Mouse (Mus musculus) limb, embryonic 10.5 days (tissue): ENCODE data around the gene Ddb1. TPM values are rescaled to one million over a fixed set of nuclear protein-coding genes. Genes with fewer than 3 reads are reported as not detected.

Experiments used
- DNase-seq: peaks from one replicate; pipeline ENCODE4 v3.0.0-alpha.2; 2017; ENCODE audit warnings: low spot score
- H3K27ac ChIP-seq: fragments of 300-500 bp; sonication (generic); 2 replicates; pipeline ENCODE4 v1.5.1; 2016; ENCODE audit warnings: mild to moderate bottlenecking
- H3K27me3 ChIP-seq: fragments of 300-500 bp; sonication (generic); 2 replicates; pipeline ENCODE4 v1.6.1; 2016; ENCODE audit warnings: low read depth, mild to moderate bottlenecking; ENCODE audit not compliant: poor library complexity, severe bottlenecking
- H3K36me3 ChIP-seq: fragments of 300-500 bp; sonication (generic); 2 replicates; pipeline ENCODE4 v1.6.1; 2016; ENCODE audit warnings: mild to moderate bottlenecking, moderate library complexity
- H3K4me1 ChIP-seq: fragments of 300-500 bp; sonication (generic); 2 replicates; pipeline ENCODE4 v1.6.1; 2016
- H3K4me3 ChIP-seq: fragments of 300-500 bp; sonication (generic); 2 replicates; pipeline ENCODE4 v1.5.1; 2016; ENCODE audit warnings: mild to moderate bottlenecking, moderate library complexity
- H3K9me3 ChIP-seq: fragments of 300-500 bp; sonication (generic); replicated peaks from 2 replicates; pipeline ENCODE4 v1.6.1; 2016; ENCODE audit warnings: mild to moderate bottlenecking
- WGBS: fragments of 180-500 bp; shearing (Covaris S2); methylation state at CpG from one replicate; pipeline ENCODE4 v1.1.7; 2016; 5-methylcytosine and 5-hydroxymethylcytosine counted together
- polyA plus RNA-seq: library from polyadenylated mRNA; unstranded; fragments of >200 nt; fragmentation: Nextera tagmentation; extraction: Ambion mirVana; gene quantifications from 2 replicates; pipeline ENCODE4 v1.2.1, GENCODE M21; 2016

Ddb1 gene
- polyA plus RNA-seq, 1 experiment from 2014 or later = 508 TPM

- H3K4me3 ChIP-seq = no peak overlapping the region
- WGBS = 83% methylated on average over 3 of the region's 3 CpGs
- peaks cover 9% of the 10 kb centered on the region for H3K36me3 ChIP-seq
- H3K27me3 ChIP-seq = no peaks in the 10 kb centered on the region
- H3K27ac ChIP-seq = no peak overlapping the region
- no peak for DNase-seq
- H3K9me3 ChIP-seq = no peaks in the 10 kb centered on the region
- peaks cover 14% of the 10 kb centered on the region for H3K4me1 ChIP-seq
These were observed 25.0 kb upstream of the Ddb1 start for GRCm38 (mm10) chr19:10580102-10580501.

GRCm38 (mm10) chr19:10580761-10581160, 24.4 kb upstream of the Ddb1 start:
- Histone ChIP-seq H3K4me3 (no peak overlapping the region), H3K27me3 (no peaks in the 10 kb centered on the region), H3K27ac (no peak overlapping the region), H3K36me3 (peaks cover 8% of the 10 kb centered on the region), H3K9me3 (no peaks in the 10 kb centered on the region), H3K4me1 (peaks cover 14% of the 10 kb centered on the region)
- whole genome bisulfite sequencing = 86% methylated on average over 3 of the region's 3 CpGs
- no peak for DNase-seq

- H3K36me3 ChIP-seq = peaks cover 8% of the 10 kb centered on the region
- 88% methylated on average over 6 of the region's 6 CpGs for WGBS
- no peaks in the 10 kb centered on the region for H3K27me3 ChIP-seq
- no peaks in the 10 kb centered on the region for H3K9me3 ChIP-seq
- DNase-seq = no peak
- H3K4me3 ChIP-seq = no peak overlapping the region
- no peak overlapping the region for H3K27ac ChIP-seq
- peaks cover 8% of the 10 kb centered on the region; the same call in 1 of the 2 replicates for H3K4me1 ChIP-seq
These were observed 23.1 kb upstream of the Ddb1 start for GRCm38 (mm10) chr19:10581984-10582383.

GRCm38 (mm10) chr19:10583550-10584146, 21.5 kb upstream of the Ddb1 start:
- no peak for DNase-seq
- H3K4me1 ChIP-seq = no peaks in the 10 kb centered on the region
- no peaks in the 10 kb centered on the region for H3K27me3 ChIP-seq
- WGBS = 77% methylated on average over 7 of the region's 7 CpGs
- peaks cover 17% of the 10 kb centered on the region for H3K36me3 ChIP-seq
- H3K9me3 ChIP-seq = no peaks in the 10 kb centered on the region
- H3K4me3 ChIP-seq = no peak overlapping the region
- H3K27ac ChIP-seq = no peak overlapping the region

- no peak for DNase-seq
- Histone ChIP-seq H3K9me3 (no peaks in the 10 kb centered on the region), H3K4me1 (0 out of 2 replicates have a peak, but pooled peaks cover 2% of the 10 kb centered on the region), H3K27me3 (no peaks in the 10 kb centered on the region), H3K4me3 (no peak overlapping the region), H3K27ac (no peak overlapping the region), H3K36me3 (peaks cover 17% of the 10 kb centered on the region)
- 86% methylated on average over 8 of the region's 8 CpGs for WGBS
These were observed 20.0 kb upstream of the Ddb1 start for GRCm38 (mm10) chr19:10585112-10585511.

- Histone ChIP-seq H3K36me3 (peaks cover 27% of the 10 kb centered on the region), H3K9me3 (no peaks in the 10 kb centered on the region), H3K27ac (no peak overlapping the region), H3K27me3 (no peaks in the 10 kb centered on the region), H3K4me1 (0 out of 2 replicates have a peak, but pooled peaks cover 2% of the 10 kb centered on the region), H3K4me3 (no peak overlapping the region)
- DNase-seq = no peak
- 83% methylated on average over 8 of the region's 8 CpGs for WGBS
These were observed 17.9 kb upstream of the Ddb1 start for GRCm38 (mm10) chr19:10587231-10587630.

GRCm38 (mm10) chr19:10589127-10589857, 15.8 kb upstream of the Ddb1 start:
- Histone ChIP-seq H3K4me1 (0 out of 2 replicates have a peak, but pooled peaks cover 2% of the 10 kb centered on the region), H3K27ac (no peak overlapping the region), H3K9me3 (no peaks in the 10 kb centered on the region), H3K27me3 (no peaks in the 10 kb centered on the region), H3K36me3 (peaks cover 45% of the 10 kb centered on the region), H3K4me3 (no peak overlapping the region)
- WGBS = 81% methylated on average over 5 of the region's 5 CpGs
- no peak for DNase-seq

GRCm38 (mm10) chr19:10590301-10590700, 14.8 kb upstream of the Ddb1 start:
- DNase-seq = no peak

GRCm38 (mm10) chr19:10591659-10592377, 13.3 kb upstream of the Ddb1 start:
- H3K27ac ChIP-seq = no peak overlapping the region
- no peak overlapping the region for H3K4me3 ChIP-seq
- WGBS = 92% methylated on average over 6 of the region's 6 CpGs
- DNase-seq = no peak
- no peaks in the 10 kb centered on the region for H3K27me3 ChIP-seq
- H3K36me3 ChIP-seq = peaks cover 66% of the 10 kb centered on the region
- H3K9me3 ChIP-seq = no peaks in the 10 kb centered on the region
- H3K4me1 ChIP-seq = 0 out of 2 replicates have a peak, but pooled peaks cover 2% of the 10 kb centered on the region

More at GRCm38 (mm10) chr19:10590301-10590700, 14.8 kb upstream of the Ddb1 start:
- Histone ChIP-seq H3K27ac (no peak overlapping the region), H3K36me3 (peaks cover 50% of the 10 kb centered on the region), H3K9me3 (no peaks in the 10 kb centered on the region), H3K4me3 (no peak overlapping the region), H3K27me3 (no peaks in the 10 kb centered on the region), H3K4me1 (0 out of 2 replicates have a peak, but pooled peaks cover 2% of the 10 kb centered on the region)
- 80% methylated on average over 3 of the region's 3 CpGs for WGBS

- 39% methylated on average over 3 of the region's 3 CpGs for WGBS
- Histone ChIP-seq H3K27ac (no peak overlapping the region), H3K27me3 (no peaks in the 10 kb centered on the region), H3K36me3 (peaks cover 71% of the 10 kb centered on the region), H3K4me3 (no peak overlapping the region), H3K9me3 (no peaks in the 10 kb centered on the region), H3K4me1 (peaks cover 10% of the 10 kb centered on the region)
- no peak for DNase-seq
These were observed 6.9 kb upstream of the Ddb1 start for GRCm38 (mm10) chr19:10598188-10598587.

- H3K9me3 ChIP-seq = no peaks in the 10 kb centered on the region
- no peak overlapping the region for H3K4me3 ChIP-seq
- WGBS = 97% methylated on average over 2 of the region's 2 CpGs
- H3K36me3 ChIP-seq = peaks cover 57% of the 10 kb centered on the region
- DNase-seq = no peak
- H3K27me3 ChIP-seq = no peaks in the 10 kb centered on the region
- H3K27ac ChIP-seq = no peak overlapping the region
- H3K4me1 ChIP-seq = peaks cover 25% of the 10 kb centered on the region
These were observed 5.5 kb upstream of the Ddb1 start for GRCm38 (mm10) chr19:10599648-10600047.

GRCm38 (mm10) chr19:10602247-10602769, 2.8 kb upstream of the Ddb1 start:
- peak overlapping the region; percentile 46 for H3K4me3 ChIP-seq
- no peaks in the 10 kb centered on the region for H3K27me3 ChIP-seq
- peak overlapping the region; percentile 94 for H3K27ac ChIP-seq
- H3K9me3 ChIP-seq = no peaks in the 10 kb centered on the region
- DNase-seq = no peak
- peaks cover 36% of the 10 kb centered on the region for H3K36me3 ChIP-seq
- WGBS = 17% methylated on average over 6 of the region's 6 CpGs
- H3K4me1 ChIP-seq = peaks cover 36% of the 10 kb centered on the region

- Histone ChIP-seq H3K9me3 (no peaks in the 10 kb centered on the region), H3K4me1 (peaks cover 40% of the 10 kb centered on the region), H3K27me3 (no peaks in the 10 kb centered on the region), H3K27ac (peak overlapping the region; percentile 94), H3K36me3 (peaks cover 37% of the 10 kb centered on the region), H3K4me3 (peak overlapping the region; percentile 46)
- WGBS = 2% methylated on average over 9 of the region's 9 CpGs
- peak; percentile 86 for DNase-seq
These were observed 2.3 kb upstream of the Ddb1 start for GRCm38 (mm10) chr19:10602787-10603186.
